Mouse (Mus musculus): ENCODE data around the gene Zfp281. TPM values are rescaled to one million over a fixed set of nuclear protein-coding genes. Genes with fewer than 3 reads are reported as not detected.

Gene Zfp281
- total RNA-seq, 2 experiments from 2014 or later, result 1.2 to 5.8 TPM

- ATAC-seq (replicated peaks; ENCODE audit: low FRiP score, poor library complexity, severe bottlenecking), result no peak
These were observed 51.2 kb downstream of the Zfp281 start for GRCm38 (mm10) chr1:136675736-136676444.

GRCm38 (mm10) chr1:136676445-136676755 is 51.7 kb downstream of the Zfp281 start:
- ATAC-seq (replicated peaks; ENCODE audit: low FRiP score, poor library complexity, severe bottlenecking), result no peak

GRCm38 (mm10) chr1:136677847-136678325 is 53.2 kb downstream of the Zfp281 start:
- no peak for ATAC-seq (replicated peaks; ENCODE audit: low FRiP score, poor library complexity, severe bottlenecking)

- ATAC-seq (replicated peaks; ENCODE audit: low FRiP score, poor library complexity, severe bottlenecking), result no peak
These were observed 54.1 kb downstream of the Zfp281 start for GRCm38 (mm10) chr1:136678836-136679235.

Other genes with a start within 250 kb of the Zfp281 start
- gene Ddx59, start 209.6 kb upstream of the Zfp281 start, total RNA-seq (2015; ENCODE audit: low replicate concordance), result 0.58 and 10.7 TPM in 2 replicates
- gene Ddx59, start 209.6 kb upstream of the Zfp281 start, total RNA-seq (2017; ENCODE audit: low replicate concordance), result 3.9 and 6.7 TPM in 2 replicates
- gene Kif14, start 158.6 kb upstream of the Zfp281 start, total RNA-seq (2015; ENCODE audit: low replicate concordance), result 5.8 and 20.1 TPM in 2 replicates
- gene Kif14, start 158.6 kb upstream of the Zfp281 start, total RNA-seq (2017; ENCODE audit: low replicate concordance), result 18.7 and 26.9 TPM in 2 replicates